Mouse (Mus musculus): ENCODE results near the gene Tbc1d30.
A peak's percentile ranks its signal among the peaks of the same experiment; 100 is the strongest.

Tbc1d30 gene

GRCm38 (mm10) chr10:121262206-121262605 is 88.9 kb downstream of the Tbc1d30 start:
- DNase-seq: no peak

DNA sequence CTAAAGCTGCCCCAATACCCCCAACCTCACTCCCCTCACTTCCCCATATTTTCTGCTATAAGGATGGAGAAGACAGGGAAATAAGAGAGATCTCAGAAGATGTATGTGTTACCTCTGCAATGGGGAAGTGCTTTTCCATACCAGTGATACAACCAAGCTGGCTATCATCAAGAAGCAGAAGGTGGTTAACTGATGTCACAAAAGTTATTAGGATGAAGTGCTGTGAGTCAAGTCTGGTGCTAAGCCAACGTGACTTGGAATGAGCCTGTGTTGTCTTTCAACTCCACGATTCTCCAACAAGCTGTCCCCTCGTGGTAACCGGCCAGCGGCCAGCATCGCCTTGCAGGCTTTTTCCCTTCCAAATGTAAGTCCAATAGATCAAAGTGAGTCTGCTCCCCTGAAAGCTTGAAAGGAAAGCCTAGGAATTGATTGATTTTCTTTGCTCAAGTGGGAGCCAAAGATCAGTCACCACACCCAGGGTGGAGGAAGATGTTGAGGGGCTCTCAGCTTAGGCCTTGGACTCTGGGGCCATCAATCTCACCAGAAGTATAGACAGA is 90.0 kb downstream of the Tbc1d30 start:
- no peak for DNase-seq

- no peak for DNase-seq
Measured at GRCm38 (mm10) chr10:121256115-121256825, 94.8 kb downstream of the Tbc1d30 start.

GRCm38 (mm10) chr10:121255465-121255864 is 95.6 kb downstream of the Tbc1d30 start:
- DNase-seq: no peak

- DNase-seq: no peak
Measured at GRCm38 (mm10) chr10:121254343-121254742, 96.7 kb downstream of the Tbc1d30 start.

- DNase-seq: no peak
Measured at GRCm38 (mm10) chr10:121252781-121253180, 98.3 kb downstream of the Tbc1d30 start.

GRCm38 (mm10) chr10:121251191-121251590 is 99.9 kb downstream of the Tbc1d30 start:
- no peak for DNase-seq

DNA sequence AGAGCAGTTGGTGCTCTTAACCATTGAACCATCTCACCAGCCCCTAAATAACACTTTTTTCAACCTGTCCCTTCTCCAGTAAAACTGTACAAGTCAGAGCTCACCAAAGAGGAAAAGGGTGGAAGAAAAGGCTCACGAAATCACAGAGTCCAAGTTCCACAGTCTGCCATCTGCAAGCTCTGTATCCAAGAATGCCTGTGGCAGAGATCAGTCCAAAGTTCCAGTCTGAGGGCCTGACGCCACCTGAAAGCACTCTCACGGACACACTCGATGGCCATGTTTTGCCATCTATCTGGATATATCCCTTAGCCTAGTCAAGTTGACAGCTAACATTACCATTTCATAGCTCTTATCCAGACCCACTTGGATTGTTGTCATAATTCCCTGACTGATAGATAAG is 101.3 kb downstream of the Tbc1d30 start:
- DNase-seq: no peak

DNA sequence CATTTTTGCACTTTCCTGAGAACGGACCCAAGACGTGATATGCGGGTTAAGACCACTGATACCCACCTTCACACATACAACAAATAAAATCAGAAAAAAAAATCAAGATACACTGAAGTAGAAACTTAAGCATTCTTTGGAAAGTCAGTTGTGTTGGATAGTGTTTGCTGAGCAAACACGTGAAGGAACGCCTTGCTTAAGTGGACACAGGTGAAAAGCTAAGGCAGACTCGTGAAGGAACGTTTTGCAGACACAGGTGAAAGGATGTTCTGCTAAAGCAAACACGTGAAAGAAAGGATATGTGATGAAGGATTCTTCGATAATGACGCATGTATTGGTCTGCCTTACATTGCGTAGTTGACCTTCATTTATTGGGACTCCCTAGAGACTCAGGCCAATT is 103.5 kb downstream of the Tbc1d30 start:
- no peak for DNase-seq

GRCm38 (mm10) chr10:121246971-121247370 is 104.1 kb downstream of the Tbc1d30 start:
- DNase-seq: peak; percentile 94

DNA sequence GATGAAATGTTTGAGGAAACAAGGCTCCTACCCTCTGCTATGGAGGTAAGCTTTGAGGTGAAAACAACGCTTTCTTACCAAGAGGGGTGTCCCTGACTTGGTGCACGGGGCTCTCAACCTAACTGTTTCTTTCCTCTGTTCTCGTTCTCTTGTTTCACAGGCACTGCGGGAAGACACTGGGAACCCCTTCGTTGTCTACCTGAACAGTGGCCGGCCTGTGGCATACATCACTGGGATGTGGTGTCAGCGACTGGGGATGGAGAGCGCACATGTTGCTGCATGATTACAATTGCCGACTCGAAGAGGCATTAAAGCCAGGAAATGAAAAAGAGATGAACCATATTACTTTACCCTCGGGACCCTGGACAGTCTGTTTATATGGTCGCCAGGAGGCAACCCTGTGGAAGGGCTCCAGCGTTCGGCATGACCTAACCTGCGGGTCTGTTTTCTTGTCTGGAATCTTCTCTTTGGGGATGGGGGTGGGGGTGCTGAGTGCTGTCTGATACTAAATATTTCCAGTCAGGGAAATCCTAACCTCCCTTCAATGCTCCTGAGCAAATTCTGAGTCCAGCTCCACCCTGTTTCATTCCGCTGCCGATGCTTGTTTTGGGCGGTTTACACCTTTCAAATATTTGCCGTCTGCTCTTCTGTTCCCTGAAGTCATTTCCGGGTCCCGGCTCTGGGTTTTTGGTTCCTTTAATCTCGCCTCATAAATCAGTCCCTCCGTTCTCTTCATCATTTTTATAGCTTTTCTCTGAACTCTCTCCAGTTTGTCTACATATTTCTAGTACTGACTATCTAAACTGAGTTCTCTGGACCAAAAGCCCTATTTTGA is 107.5 kb downstream of the Tbc1d30 start:
- DNase-seq: no peak

DNA sequence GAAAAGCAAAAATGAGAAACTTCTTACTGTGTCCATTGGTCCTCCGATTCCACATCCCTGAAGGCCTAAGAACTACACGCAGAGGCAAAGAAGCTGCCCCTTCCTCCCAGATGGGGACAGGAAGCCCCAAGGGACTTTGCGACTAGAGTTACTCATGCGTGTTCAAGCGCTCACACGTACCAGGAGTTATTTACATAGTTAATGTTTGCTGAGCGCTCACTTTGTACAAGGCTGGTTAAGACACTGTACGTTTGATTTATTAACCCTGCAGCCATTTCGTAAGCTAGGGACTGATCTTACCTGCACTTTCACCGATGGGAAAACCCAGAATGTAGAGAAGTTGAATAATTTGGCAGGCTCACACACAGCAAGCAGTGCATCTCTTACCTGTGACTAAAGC is 108.5 kb downstream of the Tbc1d30 start:
- no peak for DNase-seq

DNA sequence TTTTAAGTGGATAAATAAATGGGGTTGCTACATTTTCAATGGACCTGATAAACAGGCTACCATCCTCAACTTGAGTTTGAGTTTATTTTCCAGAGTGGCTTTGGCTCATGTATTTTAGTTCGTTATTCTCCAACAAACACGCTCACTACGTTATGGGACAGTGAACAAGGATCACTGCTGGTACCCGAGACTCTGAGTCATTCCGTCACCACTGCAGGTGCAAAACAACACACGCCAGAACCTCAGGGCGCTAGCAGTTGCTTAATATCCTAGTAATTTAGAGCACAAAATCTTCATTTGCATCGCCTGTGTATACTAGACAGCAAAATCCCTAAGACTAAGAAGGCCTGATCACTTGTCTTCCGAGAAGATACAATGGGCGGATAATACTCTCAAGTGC is 112.0 kb downstream of the Tbc1d30 start:
- DNase-seq: peak; percentile 62

GRCm38 (mm10) chr10:121238551-121238950 is 112.5 kb downstream of the Tbc1d30 start:
- no peak for DNase-seq

DNA sequence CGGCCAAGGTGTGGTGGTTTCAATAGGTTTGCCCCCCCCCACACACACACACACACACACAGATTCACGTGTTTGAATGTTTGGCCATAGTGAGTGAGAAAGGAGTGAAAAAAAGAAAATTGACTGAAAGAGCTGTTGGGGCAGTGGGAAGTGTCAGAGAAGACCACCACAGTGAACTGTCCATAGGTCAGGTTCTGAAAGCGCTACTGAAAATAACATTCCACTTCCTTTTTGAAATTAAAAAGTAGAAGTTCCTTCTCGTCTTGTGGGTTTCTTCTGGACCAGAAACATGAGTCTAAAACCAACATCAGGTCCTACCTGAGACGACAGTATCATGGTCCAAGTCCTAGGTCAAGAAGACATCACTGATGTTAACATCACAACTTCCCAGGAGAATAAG is 113.7 kb downstream of the Tbc1d30 start:
- DNase-seq: peak; percentile 40

GRCm38 (mm10) chr10:121235167-121235824 is 115.8 kb downstream of the Tbc1d30 start:
- no peak for DNase-seq

GRCm38 (mm10) chr10:121234476-121234875 is 116.6 kb downstream of the Tbc1d30 start:
- DNase-seq: peak; percentile 68

- DNase-seq: peak; percentile 54
Measured at GRCm38 (mm10) chr10:121228422-121228953, 122.6 kb downstream of the Tbc1d30 start.

- peak; percentile 58 for DNase-seq
Measured at GRCm38 (mm10) chr10:121227988-121228409, 123.1 kb downstream of the Tbc1d30 start.

DNA sequence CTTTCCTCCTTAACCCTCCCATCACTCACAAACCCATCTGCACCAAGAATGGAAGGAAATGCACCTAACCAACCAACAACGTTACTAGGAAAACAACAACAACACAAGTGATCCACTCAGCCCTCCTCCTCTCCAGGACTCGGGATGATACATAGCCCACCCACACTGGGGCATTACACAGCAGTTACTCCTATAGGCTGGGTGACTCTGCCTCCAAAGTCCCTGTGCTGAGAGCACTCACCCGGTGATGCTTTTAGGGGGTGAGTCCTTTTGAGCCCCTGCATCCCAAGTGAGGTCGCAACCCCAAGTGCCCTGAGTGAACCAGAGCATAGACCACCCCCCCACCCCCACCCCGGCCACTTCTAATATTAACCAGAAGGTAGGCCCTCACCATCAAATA is 123.7 kb downstream of the Tbc1d30 start:
- DNase-seq: peak; percentile 77

DNA sequence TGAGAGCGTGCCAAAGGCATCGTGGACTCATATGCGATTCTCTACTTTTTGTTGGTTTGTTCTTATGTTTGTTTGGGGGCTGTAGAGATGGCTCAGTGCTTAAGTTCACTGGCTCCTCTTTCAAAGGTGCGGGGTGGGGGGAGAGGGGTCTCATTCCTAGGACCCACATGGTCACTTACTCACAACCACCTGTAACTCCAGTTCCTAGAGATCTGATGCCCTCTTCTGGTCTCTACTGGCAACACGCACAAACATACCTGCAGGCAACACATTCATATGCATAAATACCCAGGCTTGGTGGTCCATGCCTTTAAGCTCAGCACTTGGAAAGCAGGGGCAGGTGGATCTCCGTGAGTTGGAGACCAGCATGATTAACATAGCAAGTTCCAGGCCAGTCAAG is 125.4 kb downstream of the Tbc1d30 start:
- peak; percentile 58 for DNase-seq

DNA sequence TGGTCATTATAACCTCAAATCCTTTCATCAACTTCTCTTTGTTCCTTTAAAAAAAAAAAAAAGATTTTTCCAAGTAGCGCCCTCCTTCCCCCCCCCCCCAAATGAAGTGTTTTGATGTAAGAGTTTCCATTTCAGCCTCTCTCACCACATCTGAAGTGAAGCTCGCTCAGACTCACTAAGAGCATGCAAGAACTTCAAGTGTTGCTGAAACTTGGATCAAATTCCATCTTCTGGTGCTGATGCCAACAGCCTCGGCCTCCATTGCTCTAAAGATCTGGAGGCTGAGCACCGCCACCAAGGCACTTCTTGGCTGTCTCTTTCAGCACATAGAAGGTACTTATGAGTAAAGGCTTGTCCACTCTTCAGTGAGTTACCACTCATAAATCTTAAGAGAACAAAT is 128.2 kb downstream of the Tbc1d30 start:
- DNase-seq: peak; percentile 45

DNA sequence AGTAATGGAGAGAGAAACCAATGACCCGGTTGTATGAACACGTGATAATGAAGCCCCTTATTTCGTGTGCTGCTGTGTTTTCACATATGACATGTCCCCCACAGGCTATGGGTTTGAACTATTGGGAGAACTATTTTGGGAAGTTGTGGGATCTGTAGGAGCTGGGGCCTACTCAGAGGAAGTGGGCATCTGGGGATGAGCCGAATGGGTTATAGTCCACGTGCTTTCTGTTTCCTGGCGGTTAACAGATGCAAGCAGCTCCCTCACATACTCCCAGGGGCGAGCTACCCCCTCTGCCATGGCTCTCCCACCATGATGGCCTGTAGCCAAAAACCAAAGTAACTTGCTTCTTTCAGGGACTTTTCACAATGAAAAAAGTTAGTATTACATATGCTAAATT is 132.5 kb downstream of the Tbc1d30 start:
- peak; percentile 67 for DNase-seq

All from heart, adult 11 months (tissue).